Mouse (Mus musculus) CH12.LX (cell line): ENCODE data around the gene Zcchc9. TPM values are rescaled to one million over a fixed set of nuclear protein-coding genes. Genes with fewer than 3 reads are reported as not detected.

Experiments used
- DNase-seq: peaks from one replicate; pipeline ENCODE4 v3.0.0-alpha.2; 2013; ENCODE audit errors: extremely low read depth
- H3K27ac ChIP-seq: 2 replicates; pipeline ENCODE4 v1.5.1; 2012; ENCODE audit warnings: low read depth, mild to moderate bottlenecking, control low read depth, moderate library complexity; ENCODE audit not compliant: insufficient read depth
- H3K27me3 ChIP-seq: replicated peaks from 2 replicates; pipeline ENCODE3; 2012; ENCODE audit warnings: inconsistent platforms
- H3K36me3 ChIP-seq, 2 experiments: replicated peaks in 1 of 2; 2 replicates each; pipeline versions ENCODE3 to v1.6.1; 2012; ENCODE audit warnings: inconsistent platforms in 1 of 2, low read length in 1 of 2, mild to moderate bottlenecking in 1 of 2, mixed read lengths in 1 of 2, moderate library complexity in 1 of 2; ENCODE audit not compliant: control insufficient read depth in 1 of 2, insufficient read depth in 1 of 2
- H3K4me1 ChIP-seq, 2 experiments: 2 replicates each; pipeline ENCODE4 v1.6.1; 2012; ENCODE audit warnings: inconsistent platforms in 1 of 2, moderate library complexity in 1 of 2; ENCODE audit not compliant: insufficient read depth in 2 of 2, control insufficient read depth in 1 of 2
- H3K4me2 ChIP-seq: 2 replicates; pipeline ENCODE4 v1.6.1; 2012; ENCODE audit warnings: low read depth, mild to moderate bottlenecking, control low read depth; ENCODE audit not compliant: poor library complexity, insufficient read depth, severe bottlenecking
- H3K4me3 ChIP-seq, 3 experiments: fragments of 150-350 bp in 1 of 3; sonication (generic) in 1 of 3; replicated peaks in 1 of 3; 2 replicates each; pipeline versions ENCODE3 to v1.5.1; 2011 to 2012; ENCODE audit warnings: low read depth in 2 of 3, low read length in 2 of 3, mild to moderate bottlenecking in 2 of 3, moderate library complexity in 2 of 3, control low read depth in 1 of 3, improper control_type of control experiment in 1 of 3, inconsistent platforms in 1 of 3, mixed read lengths in 1 of 3; ENCODE audit not compliant: poor library complexity in 1 of 3
- H3K79me2 ChIP-seq: replicated peaks from 2 replicates; pipeline ENCODE4 v1.6.1; 2012; ENCODE audit warnings: mild to moderate bottlenecking, moderate library complexity; ENCODE audit not compliant: control insufficient read depth, poor library complexity, insufficient read depth, severe bottlenecking; ENCODE audit errors: extremely low read depth
- H3K9ac ChIP-seq: 2 replicates; pipeline ENCODE4 v1.6.1; 2012; ENCODE audit warnings: low read depth, mild to moderate bottlenecking, control low read depth, moderate library complexity; ENCODE audit not compliant: insufficient read depth
- H3K9me3 ChIP-seq: replicated peaks from 2 replicates; pipeline ENCODE3; 2012; ENCODE audit warnings: low read length, inconsistent platforms, mixed read lengths
- BHLHE40 ChIP-seq: IDR thresholded peaks from 2 replicates; pipeline ENCODE4 v1.6.1; 2011; ENCODE audit warnings: mild to moderate bottlenecking, low read depth, low read length, improper control_type of control experiment
- CHD1 ChIP-seq: IDR thresholded peaks from 2 replicates; pipeline ENCODE4 v1.6.1; 2012; ENCODE audit warnings: low read depth, low read length, improper control_type of control experiment, inconsistent platforms
- CHD2 ChIP-seq: IDR thresholded peaks from 2 replicates; pipeline ENCODE4 v1.6.1; 2011; ENCODE audit warnings: low read length, improper control_type of control experiment
- CTCF ChIP-seq, 2 experiments: IDR thresholded peaks in 1 of 2; conservative IDR thresholded peaks in 1 of 2; 2 replicates each; pipeline ENCODE4 v1.5.1; 2011 to 2012; ENCODE audit warnings: low read depth in 2 of 2, low read length in 2 of 2, improper control_type of control experiment in 1 of 2, inconsistent platforms in 1 of 2, mild to moderate bottlenecking in 1 of 2, moderate library complexity in 1 of 2
- E2F4 ChIP-seq: IDR thresholded peaks from 2 replicates; pipeline ENCODE4 v1.6.1; 2011; ENCODE audit warnings: low read depth, low read length, improper control_type of control experiment; ENCODE audit not compliant: insufficient replicate concordance
- ELF1 ChIP-seq: IDR thresholded peaks from 2 replicates; pipeline ENCODE4 v1.6.1; 2014; ENCODE audit warnings: low read depth, mild to moderate bottlenecking, inconsistent platforms, low read length, improper control_type of control experiment
- EP300 ChIP-seq: IDR thresholded peaks from 2 replicates; pipeline ENCODE4 v1.6.1; 2011; ENCODE audit warnings: low read length, improper control_type of control experiment
- ETS1 ChIP-seq: conservative IDR thresholded peaks from 2 replicates; pipeline ENCODE4 v1.6.1; 2012; ENCODE audit warnings: low read depth, mild to moderate bottlenecking, inconsistent platforms, low read length, improper control_type of control experiment, moderate library complexity
- GABPA ChIP-seq: IDR thresholded peaks from 2 replicates; pipeline ENCODE4 v1.6.1; 2012; ENCODE audit warnings: low read depth, low read length, improper control_type of control experiment, inconsistent platforms; ENCODE audit not compliant: insufficient replicate concordance
- HCFC1 ChIP-seq: IDR thresholded peaks from 2 replicates; pipeline ENCODE4 v1.6.1; 2012; ENCODE audit warnings: low read depth, mild to moderate bottlenecking, inconsistent platforms, low read length, improper control_type of control experiment
- IRF4 ChIP-seq: IDR thresholded peaks from 2 replicates; pipeline ENCODE4 v1.6.1; 2014; ENCODE audit warnings: low read depth, mild to moderate bottlenecking, inconsistent platforms, low read length, improper control_type of control experiment
- JUN ChIP-seq: IDR thresholded peaks from 2 replicates; pipeline ENCODE4 v1.6.1; 2011; ENCODE audit warnings: low read depth, mild to moderate bottlenecking, low read length, improper control_type of control experiment, moderate library complexity; ENCODE audit not compliant: insufficient read depth
- JUND ChIP-seq: conservative IDR thresholded peaks from 2 replicates; pipeline ENCODE4 v1.6.1; 2011; ENCODE audit warnings: low read depth, low read length, improper control_type of control experiment
- KAT2A ChIP-seq: IDR thresholded peaks from 2 replicates; pipeline ENCODE4 v1.6.1; 2012; ENCODE audit warnings: low read length, improper control_type of control experiment, inconsistent platforms; ENCODE audit not compliant: insufficient replicate concordance
- MAFK ChIP-seq: IDR thresholded peaks from 2 replicates; pipeline ENCODE4 v1.6.1; 2011; ENCODE audit warnings: low read length, improper control_type of control experiment; ENCODE audit not compliant: insufficient replicate concordance
- MAX ChIP-seq: IDR thresholded peaks from 2 replicates; pipeline ENCODE4 v1.6.1; 2011; ENCODE audit warnings: low read length, improper control_type of control experiment
- MAZ ChIP-seq: IDR thresholded peaks from 2 replicates; pipeline ENCODE4 v1.6.1; 2012; ENCODE audit warnings: low read depth, mild to moderate bottlenecking, inconsistent platforms, low read length, improper control_type of control experiment, moderate library complexity
- MEF2A ChIP-seq: IDR thresholded peaks from 2 replicates; pipeline ENCODE4 v1.6.1; 2014; ENCODE audit warnings: low read depth, mild to moderate bottlenecking, inconsistent platforms, low read length, improper control_type of control experiment, borderline replicate concordance
- MXI1 ChIP-seq: IDR thresholded peaks from 2 replicates; pipeline ENCODE4 v1.6.1; 2011; ENCODE audit warnings: mild to moderate bottlenecking, low read depth, low read length, improper control_type of control experiment
- MYC ChIP-seq: IDR thresholded peaks from 2 replicates; pipeline ENCODE4 v1.6.1; 2011; ENCODE audit warnings: low read depth, mild to moderate bottlenecking, improper control_type of control experiment, low read length
- NELFE ChIP-seq: IDR thresholded peaks from 2 replicates; pipeline ENCODE4 v1.6.1; 2011; ENCODE audit warnings: low read depth, low read length, improper control_type of control experiment
- NRF1 ChIP-seq: IDR thresholded peaks from 2 replicates; pipeline ENCODE4 v1.6.1; 2014; ENCODE audit warnings: low read depth, mild to moderate bottlenecking, inconsistent platforms, low read length, improper control_type of control experiment, moderate library complexity
- PAX5 ChIP-seq: IDR thresholded peaks from 2 replicates; pipeline ENCODE4 v1.6.1; 2012; ENCODE audit warnings: low read length, inconsistent platforms, mixed read lengths
- POLR2A ChIP-seq: IDR thresholded peaks from 2 replicates; pipeline ENCODE4 v1.6.1; 2011; ENCODE audit warnings: low read depth, mild to moderate bottlenecking, improper control_type of control experiment, low read length
- POLR2AphosphoS2 ChIP-seq: IDR thresholded peaks from 2 replicates; pipeline ENCODE4 v1.6.1; 2011; ENCODE audit warnings: low read depth, low read length, improper control_type of control experiment
- RAD21 ChIP-seq: IDR thresholded peaks from 2 replicates; pipeline ENCODE4 v1.6.1; 2011; ENCODE audit warnings: low read depth, mild to moderate bottlenecking, low read length, improper control_type of control experiment, moderate library complexity
- RCOR1 ChIP-seq: conservative IDR thresholded peaks from 2 replicates; pipeline ENCODE4 v1.6.1; 2012; ENCODE audit warnings: low read depth, mild to moderate bottlenecking, inconsistent platforms, low read length, improper control_type of control experiment
- SIN3A ChIP-seq: IDR thresholded peaks from 2 replicates; pipeline ENCODE4 v1.6.1; 2012; ENCODE audit warnings: low read length, improper control_type of control experiment, inconsistent platforms
- SMC3 ChIP-seq: IDR thresholded peaks from 2 replicates; pipeline ENCODE4 v1.6.1; 2011; ENCODE audit warnings: low read depth, low read length, improper control_type of control experiment
- TBP ChIP-seq: conservative IDR thresholded peaks from 2 replicates; pipeline ENCODE4 v1.6.1; 2011; ENCODE audit warnings: low read depth, low read length, improper control_type of control experiment
- TCF12 ChIP-seq: IDR thresholded peaks from 2 replicates; pipeline ENCODE4 v1.6.1; 2014; ENCODE audit warnings: low read depth, mild to moderate bottlenecking, inconsistent platforms, low read length, improper control_type of control experiment
- UBTF ChIP-seq: IDR thresholded peaks from 2 replicates; pipeline ENCODE4 v1.6.1; 2012; ENCODE audit warnings: low read depth, mild to moderate bottlenecking, inconsistent platforms, low read length, improper control_type of control experiment, moderate library complexity
- USF1 ChIP-seq: IDR thresholded peaks from 2 replicates; pipeline ENCODE4 v1.6.1; 2014; ENCODE audit warnings: low read depth, mild to moderate bottlenecking, inconsistent platforms, low read length, improper control_type of control experiment
- USF2 ChIP-seq: conservative IDR thresholded peaks from 2 replicates; pipeline ENCODE4 v1.6.1; 2011; ENCODE audit warnings: low read depth, low read length, improper control_type of control experiment
- ZC3H11A ChIP-seq: IDR thresholded peaks from 2 replicates; pipeline ENCODE4 v1.6.1; 2012; ENCODE audit warnings: low read depth, mild to moderate bottlenecking, inconsistent platforms, low read length, improper control_type of control experiment
- ZKSCAN1 ChIP-seq: IDR thresholded peaks from 2 replicates; pipeline ENCODE4 v1.6.1; 2012; ENCODE audit warnings: low read depth, inconsistent platforms, low read length, improper control_type of control experiment, borderline replicate concordance
- ZNF384 ChIP-seq: IDR thresholded peaks from 2 replicates; pipeline ENCODE4 v1.6.1; 2012; ENCODE audit warnings: low read depth, low read length, improper control_type of control experiment, inconsistent platforms
- dilution Hi-C: fragments of 300-500 bp; cut with MboI; formaldehyde crosslinking; loops from 2 replicates; pipeline ENCODE4 v1.14.3; 2020; ENCODE audit warnings: low sequenced_read_pairs; ENCODE audit not compliant: extremely low pct_unique_long_range_greater_than_20kb, extremely low pct_ligation_motif_present
- in situ Hi-C: fragments of 300-500 bp; cut with MboI; formaldehyde crosslinking; loops from 3 replicates; pipeline ENCODE4 v1.14.3; 2019; ENCODE audit warnings: low sequenced_read_pairs, low pct_ligation_motif_present, low pct_unique_long_range_greater_than_20kb, mixed read lengths
- polyA plus RNA-seq: library from polyadenylated mRNA; unstranded; fragments of >175 nt; gene quantifications from 2 replicates; pipeline ENCODE4 v1.2.1, GENCODE M21; 2012; ENCODE audit warnings: low read depth; ENCODE audit not compliant: insufficient read length
- total RNA-seq, 2 experiments: library from RNA; depleted of rRNA; stranded (reverse); fragments of 300-350 nt in 1 of 2; fragments of >200 nt in 1 of 2; gene quantifications; 2 replicates each; pipeline ENCODE4 v1.2.3; 2012 to 2014

The Zcchc9 gene
- total and polyA plus RNA-seq, 3 experiments, result 41.6 to 89.1 (median 47.9) TPM

DNA sequence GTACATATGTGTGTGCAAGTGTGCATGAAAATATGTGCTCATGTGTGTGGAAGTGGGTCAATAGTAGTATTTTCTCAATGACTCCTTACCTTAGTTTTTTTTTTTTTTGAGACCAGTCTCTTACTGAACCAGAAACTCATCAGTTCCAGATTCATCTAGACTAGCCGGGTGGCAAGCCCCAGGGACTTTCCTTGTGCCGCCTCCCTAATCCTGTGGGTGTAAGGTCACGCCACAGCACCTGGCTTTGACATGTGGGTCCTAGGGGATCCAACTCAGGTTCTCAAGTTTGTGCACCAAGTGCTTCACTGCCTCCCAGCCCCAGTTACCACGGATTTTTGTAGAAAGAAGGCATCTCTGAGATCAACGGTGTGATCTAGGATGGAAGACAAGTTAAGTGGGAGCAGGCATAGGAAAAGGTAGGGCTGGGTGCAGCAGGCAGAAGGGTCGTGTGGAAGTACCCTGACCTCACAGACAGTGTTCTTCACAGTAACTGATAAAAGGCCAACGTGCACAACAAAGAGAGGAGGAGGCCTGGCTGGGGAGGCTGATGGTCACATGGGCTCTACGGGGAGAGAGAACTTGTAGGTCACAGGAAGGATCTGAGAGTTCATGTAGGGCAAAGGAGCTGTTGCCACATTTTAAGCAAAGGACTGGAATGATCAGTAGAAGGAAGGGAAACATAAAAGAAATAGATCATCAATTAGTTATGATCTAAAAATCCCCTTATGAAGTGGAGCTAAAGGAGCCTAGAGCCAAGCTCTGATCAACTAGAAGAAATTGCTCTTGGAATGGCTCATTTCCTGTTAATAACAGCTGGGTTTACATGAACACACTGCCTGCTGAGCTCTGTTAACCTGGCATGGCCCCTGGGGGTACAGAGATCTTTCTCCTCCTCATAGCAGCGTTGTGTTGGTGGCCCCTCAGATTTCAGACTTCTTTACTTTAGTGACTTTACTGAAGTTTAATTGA lies 38.5 kb downstream of the Zcchc9 start:
- Histone ChIP-seq H3K27me3 (no peaks in the 10 kb centered on the region), H3K4me1 (peaks cover 27 to 74% of the 10 kb centered on the region in 2 experiments), H3K9me3 (no peaks in the 10 kb centered on the region), H3K9ac (peak overlapping the region; percentile 64), H3K79me2 (no peaks in the 10 kb centered on the region), H3K4me3 (peak overlapping the region in 2 of 3 experiments; percentile 35 to 54), H3K27ac (peak overlapping the region; percentile 100), H3K4me2 (peak overlapping the region; percentile 87; the same call in 1 of the 2 replicates), H3K36me3 (peaks cover 0 to 13% of the 10 kb centered on the region in 2 experiments)
- dilution Hi-C loops, result no loop called here
- in situ Hi-C loops, result no loop called here
- DNase-seq, result peak; percentile 94
- TF ChIP-seq TCF12 (peak; percentile 98), PAX5 (no peak), SMC3 (no peak), USF2 (peak; percentile 77), JUND (peak; percentile 48; the same call in 1 of the 2 replicates), JUN (no peak; the same call in 1 of the 2 replicates), E2F4 (peak; percentile 69; the same call in 1 of the 2 replicates), NELFE (peak; percentile 17; the same call in 1 of the 2 replicates), CTCF (conservative IDR thresholded peaks at IDR 0.05 in 1 of 2, IDR thresholded peaks at IDR 0.05 in 1 of 2; ENCODE audit: low read depth in 2 of 2, low read length in 2 of 2) (no peak), POLR2AphosphoS2 (peak; percentile 0; the same call in 1 of the 2 replicates), POLR2A (peak; percentile 61), EP300 (peak; percentile 94), KAT2A (no peak), NRF1 (no peak), CHD2 (peak; percentile 69; the same call in 1 of the 2 replicates), BHLHE40 (peak; percentile 96), ELF1 (peak; percentile 27; the same call in 1 of the 2 replicates), RCOR1 (peak; percentile 73), CHD1 (no peak), MYC (peak; percentile 86), ETS1 (peak; percentile 82), ZNF384 (peak; percentile 98), IRF4 (peak; percentile 82), MEF2A (peak; percentile 76), MAFK (0 out of 2 replicates have a peak, but pooled peaks have one; percentile 38), USF1 (peak; percentile 80), ZKSCAN1 (no peak), MAZ (peak; percentile 91), SIN3A (peak; percentile 54; the same call in 1 of the 2 replicates), TBP (0 out of 2 replicates have a peak, but pooled peaks have one; percentile 63), UBTF (0 out of 2 replicates have a peak, but pooled peaks have one; percentile 64), HCFC1 (no peak; the same call in 1 of the 2 replicates), ZC3H11A (no peak), RAD21 (peak; percentile 1), MAX (peak; percentile 86), MXI1 (peak; percentile 84; the same call in 1 of the 2 replicates), GABPA (no peak)
